In the genomic region with DNA sequence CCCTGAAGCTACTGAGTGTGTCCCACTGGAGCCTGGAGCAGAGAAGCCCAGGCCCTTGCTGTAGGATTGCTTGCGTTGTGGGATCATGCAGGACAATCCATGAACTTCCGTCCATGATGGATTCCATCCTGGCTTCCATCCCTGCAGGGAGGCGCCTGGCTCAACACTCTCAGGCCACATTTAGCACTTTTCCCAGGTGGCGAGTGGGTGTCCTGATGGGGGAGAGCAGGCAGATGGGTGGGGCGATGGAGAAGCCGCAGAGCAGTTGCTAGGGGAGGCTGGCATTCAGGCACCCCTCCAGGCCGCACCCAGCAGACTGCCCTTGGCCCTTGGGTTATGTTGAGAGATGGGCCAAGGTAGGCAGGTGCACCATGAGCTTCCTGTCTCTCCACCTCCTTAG, we compare ENCODE assay signal across 25 mouse cellular contexts.
DNase-seq lines count a peak whose midpoint lies in the region; ATAC-seq and TF ChIP-seq lines count a peak whose summit lies in the region.
"Had no signal": no experiment of that assay in that cellular context is flagged by ENCODE, and none has a peak within 500 bp of the region (broad histone marks: within the 10 kb centered on the region; RNA-seq: fewer than 3 reads in every experiment).

No protein-coding gene starts in this region.

- H3K9me3 ChIP-seq in hindbrain, embryonic 12.5 days (replicated peaks), result no peaks in the 10 kb centered on the region
- H3K9me3 ChIP-seq in midbrain, postnatal 0 days (ENCODE audit: low read length), result no peaks in the 10 kb centered on the region
- H3K9me3 ChIP-seq: embryonic facial prominence, embryonic 15.5 days; G1E; neural tube, embryonic 15.5 days; stomach, embryonic 15.5 days had no signal

- H3K9ac ChIP-seq in hindbrain, embryonic 12.5 days, result no peak overlapping the region
- no peak overlapping the region for H3K9ac ChIP-seq in midbrain, postnatal 0 days (replicated peaks; ENCODE audit: low read length, poor library complexity, severe bottlenecking)
- H3K9ac ChIP-seq: embryonic facial prominence, embryonic 15.5 days; forebrain, postnatal 0 days; neural tube, embryonic 15.5 days; stomach, embryonic 15.5 days had no signal

- H3K27me3 ChIP-seq in hindbrain, embryonic 12.5 days, result no peaks in the 10 kb centered on the region; the same call in 1 of the 2 replicates
- no peaks in the 10 kb centered on the region for H3K27me3 ChIP-seq in midbrain, postnatal 0 days (ENCODE audit: insufficient read depth, low read length)
- H3K27me3 ChIP-seq: embryonic facial prominence, embryonic 15.5 days; neural tube, embryonic 15.5 days; stomach, embryonic 15.5 days had no signal

- peak; percentile 77 to 82 for DNase-seq in left cerebral cortex, adult 18-20 months (ENCODE audit: low spot score in 2 of 2)
- DNase-seq in left cerebral cortex, postnatal 4 days, result no peak
- peak; percentile 54 to 71 for DNase-seq in layer of hippocampus, adult 2 months (ENCODE audit: low spot score in 2 of 2)
- peak; percentile 54 to 91 for DNase-seq in left cerebral cortex, postnatal 25 days (ENCODE audit: low spot score in 2 of 2)
- peak; percentile 59 to 76 for DNase-seq in right cerebral cortex, postnatal 36 days (ENCODE audit: low spot score in 2 of 2)
- DNase-seq in lung, postnatal 10 days, result no peak
- no peak for DNase-seq in midbrain, postnatal 0 days (ENCODE audit: low spot score)
- DNase-seq: adrenal gland, postnatal 10 days; cerebellum, adult 11 months; cerebellum, postnatal 14 days; forebrain, postnatal 0 days; gastrocnemius, postnatal 25 days; heart, postnatal 10 days; kidney, adult 2 months; kidney, postnatal 14 days; liver; lung, postnatal 14 days; midbrain, embryonic 14.5 days had no signal

- no peaks in the 10 kb centered on the region for H3K36me3 ChIP-seq in hindbrain, embryonic 12.5 days
- H3K36me3 ChIP-seq in midbrain, postnatal 0 days (ENCODE audit: insufficient read depth, low read length), result no peaks in the 10 kb centered on the region
- H3K36me3 ChIP-seq: embryonic facial prominence, embryonic 15.5 days; G1E; neural tube, embryonic 15.5 days; stomach, embryonic 15.5 days had no signal

- no peak overlapping the region for H3K4me2 ChIP-seq in hindbrain, embryonic 12.5 days (replicated peaks)
- no peak overlapping the region for H3K4me2 ChIP-seq in midbrain, postnatal 0 days (ENCODE audit: low read depth, low read length, poor library complexity, severe bottlenecking)
- H3K4me2 ChIP-seq: embryonic facial prominence, embryonic 15.5 days; heart, embryonic 11.5 days; neural tube, embryonic 15.5 days; stomach, embryonic 15.5 days had no signal

- no peaks in the 10 kb centered on the region for H3K4me1 ChIP-seq in hindbrain, embryonic 12.5 days
- no peaks in the 10 kb centered on the region for H3K4me1 ChIP-seq in midbrain, postnatal 0 days (ENCODE audit: insufficient read depth, low read length)
- H3K4me1 ChIP-seq: embryonic facial prominence, embryonic 15.5 days; neural tube, embryonic 15.5 days; stomach, embryonic 15.5 days had no signal

- no peak for ATAC-seq in hindbrain, embryonic 12.5 days (ENCODE audit: low FRiP score)
- no peak for ATAC-seq in midbrain, postnatal 0 days (ENCODE audit: low FRiP score)
- ATAC-seq: activated CD4-positive, CD25-positive, alpha-beta regulatory T cell, adult 4 months; forebrain, postnatal 0 days had no signal

- H3K27ac ChIP-seq in layer of hippocampus, adult 2 months, result peak overlapping the region; percentile 87
- H3K27ac ChIP-seq in hindbrain, embryonic 12.5 days, result no peak overlapping the region
- no peak overlapping the region for H3K27ac ChIP-seq in midbrain, postnatal 0 days (ENCODE audit: low read depth, low read length)
- H3K27ac ChIP-seq: embryonic facial prominence, embryonic 15.5 days; neural tube, embryonic 15.5 days; stomach, embryonic 15.5 days had no signal

- intact Hi-C loops in left cerebral cortex, postnatal 4 days (cut with DNase I), result no loop called here
- intact Hi-C loops in left cerebral cortex, postnatal 25 days (cut with DNase I), result loop anchor here (2.0 kb wide), 1 partner anchor 16 kb away; no protein-coding TSS in a partner anchor

- WGBS in hindbrain, embryonic 12.5 days, result 84% methylated on average over 7 of the region's 7 CpGs
- WGBS in midbrain, postnatal 0 days, result 85% methylated on average over 7 of the region's 7 CpGs

- no peak for TF ChIP-seq CTCF in layer of hippocampus, adult 2 months (conservative IDR thresholded peaks at IDR 0.05)
- TF ChIP-seq CTCF in midbrain, postnatal 0 days (IDR thresholded peaks at IDR 0.05), result no peak

- H3K4me3 ChIP-seq in layer of hippocampus, adult 2 months, result no peak overlapping the region
- no peak overlapping the region for H3K4me3 ChIP-seq in hindbrain, embryonic 12.5 days
- no peak overlapping the region for H3K4me3 ChIP-seq in midbrain, postnatal 0 days (ENCODE audit: low read depth, low read length)
- H3K4me3 ChIP-seq: embryonic facial prominence, embryonic 15.5 days; neural tube, embryonic 15.5 days; stomach, embryonic 15.5 days had no signal

Comparison
In these comparisons a context has a peak if more than half of its experiments do, and no peak if none do; other contexts are left out.
1. DNase-seq: peak in left cerebral cortex, adult 18-20 months (2 of 2), layer of hippocampus, adult 2 months (2 of 2), left cerebral cortex, postnatal 25 days (2 of 2) and right cerebral cortex, postnatal 36 days (2 of 2); none in left cerebral cortex, postnatal 4 days (single experiment), lung, postnatal 10 days (single experiment) and midbrain, postnatal 0 days (single experiment).